Mouse (Mus musculus): ENCODE data around the gene Pygo1.

Gene Pygo1

GRCm38 (mm10) chr9:72925021-72925934 lies at the start of gene Pygo1:
Gene Pygo1, plus strand, starts transcription at chr9:72925645.
- peak; percentile 34 for DNase-seq

DNA sequence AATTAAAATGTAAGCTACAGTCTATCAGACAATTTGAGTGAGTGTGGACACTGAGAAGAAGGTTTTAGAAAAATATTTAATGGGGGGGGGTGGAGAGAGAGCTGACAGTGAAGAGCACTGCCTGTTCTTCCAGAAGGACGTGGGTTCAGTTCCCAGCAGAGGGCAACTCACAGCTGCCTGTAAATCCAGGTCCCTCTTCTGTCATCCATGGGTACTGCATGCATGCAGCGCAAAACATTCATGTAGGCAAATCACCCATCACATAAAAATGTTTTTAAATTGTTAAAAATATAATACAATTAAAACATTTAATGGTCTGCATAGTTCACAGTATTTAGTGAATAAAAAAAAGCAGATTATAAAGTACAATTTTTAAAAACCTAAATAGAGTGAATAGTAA lies 49.6 kb upstream of the Pygo1 start:
- DNase-seq, result no peak

- no peak for DNase-seq
These were observed 47.5 kb upstream of the Pygo1 start for GRCm38 (mm10) chr9:72877905-72878304.

- DNase-seq, result no peak
These were observed 46.8 kb upstream of the Pygo1 start for GRCm38 (mm10) chr9:72878656-72879055.

DNA sequence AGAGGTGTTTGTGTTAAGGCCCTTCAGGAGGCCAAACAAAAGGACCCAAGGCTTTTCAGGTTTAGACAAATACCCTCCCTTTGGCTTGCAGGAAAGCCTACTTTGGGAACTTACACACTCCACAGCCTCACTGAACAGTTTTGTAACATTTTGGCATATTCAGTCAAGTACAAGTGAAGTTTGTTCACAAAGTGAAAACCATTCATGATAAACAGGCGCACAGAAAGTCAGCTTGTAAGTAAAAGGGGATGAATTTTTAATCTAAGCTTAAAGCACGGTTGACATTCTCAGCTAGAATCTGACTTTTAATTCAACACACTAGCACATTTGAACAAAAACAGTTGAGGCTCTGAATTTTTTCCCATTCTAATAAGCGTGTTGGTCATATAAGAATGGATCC lies 45.8 kb upstream of the Pygo1 start:
- no peak for DNase-seq

GRCm38 (mm10) chr9:72880225-72880960 lies 45.1 kb upstream of the Pygo1 start:
- no peak for DNase-seq

GRCm38 (mm10) chr9:72881026-72881768 lies 44.2 kb upstream of the Pygo1 start:
- DNase-seq, result peak; percentile 25

- peak; percentile 13 for DNase-seq
These were observed 41.5 kb upstream of the Pygo1 start for GRCm38 (mm10) chr9:72883940-72884339.

DNA sequence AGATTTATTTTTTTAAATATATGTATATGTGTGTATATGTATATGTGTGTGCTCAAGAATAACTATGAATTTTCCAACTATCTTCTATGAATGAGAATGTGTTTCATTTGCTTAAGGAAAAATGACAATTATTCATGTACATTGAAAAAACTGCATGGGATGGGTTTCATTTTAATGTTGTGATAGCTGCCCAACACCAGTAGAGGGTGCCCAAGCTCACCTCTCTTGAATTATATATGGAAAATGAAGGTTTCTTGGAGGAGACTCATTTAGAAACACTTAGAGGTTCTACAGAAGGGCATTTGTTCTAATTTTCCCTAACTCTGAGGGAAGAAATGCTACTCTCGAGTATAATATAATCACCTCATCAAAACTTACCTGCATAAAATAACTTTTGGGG lies 35.7 kb upstream of the Pygo1 start:
- DNase-seq, result no peak

- no peak for DNase-seq
These were observed 34.9 kb upstream of the Pygo1 start for GRCm38 (mm10) chr9:72890499-72891085.

DNA sequence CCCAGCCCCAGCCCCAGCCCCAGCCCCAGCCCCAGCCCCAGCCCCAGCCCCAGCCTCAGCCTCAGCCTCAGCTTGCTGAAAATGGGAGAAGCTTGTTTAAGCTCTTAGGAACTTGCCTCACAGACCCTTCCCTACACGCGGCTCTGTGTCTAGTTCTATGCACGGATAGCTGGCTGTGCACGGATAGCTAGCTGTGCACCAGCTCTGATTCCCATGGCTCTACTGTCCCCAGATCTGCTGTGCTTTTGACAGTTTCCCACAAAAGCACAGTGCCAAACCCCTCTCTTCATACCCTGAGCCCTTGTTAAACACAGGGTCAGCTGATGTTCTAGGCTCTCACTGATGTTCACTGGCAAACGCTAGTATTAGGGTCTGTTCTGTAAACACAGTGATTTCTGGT lies 32.7 kb upstream of the Pygo1 start:
- DNase-seq, result no peak

DNA sequence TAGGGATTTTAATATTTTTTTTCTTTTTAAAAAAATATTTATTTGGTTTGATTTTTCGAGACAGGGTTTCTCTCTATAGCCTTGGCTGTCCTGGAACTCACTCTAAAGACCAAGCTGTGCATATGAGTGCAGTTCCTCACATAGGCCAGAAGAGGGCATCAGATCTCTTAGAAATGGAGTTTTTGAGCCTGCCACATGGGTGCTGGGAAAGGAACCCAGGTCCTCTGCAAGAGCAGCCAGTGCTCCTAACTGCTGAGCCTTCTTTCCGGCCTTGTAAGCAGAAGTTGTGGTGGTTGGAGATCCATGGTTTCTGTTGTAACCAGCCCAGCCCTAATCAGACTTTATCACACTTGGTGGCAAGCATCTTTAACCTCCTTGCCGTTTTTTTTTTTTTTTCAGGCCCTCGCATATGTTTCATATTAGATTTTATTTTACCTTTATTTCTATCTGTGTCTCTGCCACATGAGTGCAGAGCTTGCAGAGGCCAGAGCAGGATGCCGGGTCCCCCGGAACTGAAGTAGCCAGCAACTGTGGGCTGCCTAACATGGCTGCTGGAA lies 30.6 kb upstream of the Pygo1 start:
- no peak for DNase-seq

DNA sequence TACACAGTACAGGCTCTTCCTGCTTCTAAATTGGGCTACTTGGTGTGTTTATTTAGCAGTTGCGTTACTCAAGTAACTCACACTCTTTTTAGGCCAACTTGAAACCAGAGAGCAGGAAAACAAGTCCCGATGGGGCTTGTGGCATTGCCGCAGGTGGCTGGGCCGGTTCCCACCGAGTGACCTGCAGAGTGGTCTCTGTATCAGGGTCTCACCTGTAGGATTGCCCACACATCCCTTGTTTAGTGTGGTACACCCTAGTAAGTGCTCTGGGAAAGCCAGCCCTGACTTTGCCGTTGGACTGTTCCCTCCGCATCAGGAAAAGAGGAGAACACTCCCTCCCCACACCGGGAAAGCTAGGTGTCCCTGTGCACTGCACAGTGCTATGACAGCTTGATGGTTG lies 23.4 kb upstream of the Pygo1 start:
- no peak for DNase-seq

- no peak for DNase-seq
These were observed 22.8 kb upstream of the Pygo1 start for GRCm38 (mm10) chr9:72902611-72903010.

DNA sequence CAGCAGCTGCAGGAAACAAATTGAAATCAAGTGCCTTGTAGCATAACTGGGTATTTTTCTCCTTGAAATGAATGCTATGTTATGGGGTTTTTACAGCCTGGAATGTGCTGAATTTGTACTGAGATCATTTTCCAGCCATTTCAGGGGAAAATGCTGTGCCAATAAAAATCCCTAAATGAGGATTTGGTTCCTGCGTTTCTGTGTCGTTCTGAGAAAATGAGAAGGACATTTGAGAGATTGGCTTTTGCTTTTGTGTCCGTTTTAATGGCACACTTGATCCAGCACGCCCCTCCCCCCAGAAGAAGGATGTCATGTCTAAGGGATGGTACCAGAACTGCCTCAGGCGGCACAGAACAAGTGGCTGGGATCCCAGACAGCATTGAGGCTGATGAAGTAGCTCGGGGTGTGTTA lies 18.7 kb upstream of the Pygo1 start:
- DNase-seq, result no peak

DNA sequence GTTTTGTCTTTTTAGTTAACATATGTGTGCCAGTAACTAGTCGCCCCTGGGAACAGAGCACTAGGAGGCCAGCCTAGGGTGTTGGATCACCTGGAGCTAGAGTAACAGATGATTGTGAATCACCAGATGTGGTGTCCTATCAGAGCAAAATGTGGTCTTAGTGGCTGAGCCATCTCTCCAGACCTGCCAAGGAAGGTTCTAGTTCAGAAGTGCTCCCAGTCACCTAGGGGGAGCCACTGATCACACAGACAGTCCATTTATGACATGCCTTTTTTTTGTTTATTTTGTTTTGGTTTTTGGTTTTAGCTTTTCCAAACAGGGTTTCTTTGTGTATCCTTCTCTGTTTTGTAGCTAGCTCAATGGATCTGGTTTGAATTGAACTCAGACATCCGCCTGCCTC lies 14.1 kb upstream of the Pygo1 start:
- DNase-seq, result no peak

DNA sequence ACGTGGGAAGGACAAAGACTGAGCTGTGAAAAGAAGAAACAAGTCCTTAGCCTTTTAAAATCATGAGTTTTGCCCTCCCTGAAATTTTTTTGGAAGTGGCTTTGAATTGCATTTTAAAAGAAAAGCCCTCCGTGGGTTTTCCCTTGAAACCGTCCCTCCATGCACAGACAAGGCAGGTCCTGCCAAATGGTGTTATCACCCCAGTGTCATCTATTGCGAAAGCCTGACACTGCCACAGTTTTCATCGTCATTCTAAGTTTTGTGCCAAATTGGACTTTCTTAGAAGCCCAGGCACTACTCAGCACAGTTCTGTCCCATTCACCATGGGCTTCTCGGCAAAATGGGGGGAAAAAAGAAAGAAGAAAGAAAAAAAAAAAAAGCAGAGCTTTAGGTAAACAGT lies 11.9 kb upstream of the Pygo1 start:
- DNase-seq, result no peak

- no peak for DNase-seq
These were observed 9.7 kb upstream of the Pygo1 start for GRCm38 (mm10) chr9:72915728-72916127.

DNA sequence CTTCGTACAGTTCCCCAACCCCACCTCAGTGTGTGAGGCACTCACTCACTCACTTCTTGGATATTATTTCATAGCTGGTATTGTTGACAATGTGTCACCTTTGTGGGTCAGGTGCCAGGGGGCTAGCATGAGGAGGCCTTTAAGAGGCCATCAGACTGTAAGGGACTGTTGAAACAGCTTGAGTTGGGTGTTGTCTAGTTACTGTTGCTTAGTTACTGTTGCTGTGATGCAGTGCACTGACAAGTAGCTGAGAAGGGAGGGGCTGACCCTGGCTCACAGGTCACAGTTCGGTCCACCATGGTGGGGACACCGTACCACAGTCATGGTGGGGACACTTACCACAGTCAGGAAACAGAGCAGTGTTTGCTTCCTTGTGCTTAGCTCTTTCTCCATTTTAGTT lies 2.4 kb upstream of the Pygo1 start:
- no peak for DNase-seq

GRCm38 (mm10) chr9:72925935-72926258 lies 452 bp downstream of the Pygo1 start:
- no peak for DNase-seq

DNA sequence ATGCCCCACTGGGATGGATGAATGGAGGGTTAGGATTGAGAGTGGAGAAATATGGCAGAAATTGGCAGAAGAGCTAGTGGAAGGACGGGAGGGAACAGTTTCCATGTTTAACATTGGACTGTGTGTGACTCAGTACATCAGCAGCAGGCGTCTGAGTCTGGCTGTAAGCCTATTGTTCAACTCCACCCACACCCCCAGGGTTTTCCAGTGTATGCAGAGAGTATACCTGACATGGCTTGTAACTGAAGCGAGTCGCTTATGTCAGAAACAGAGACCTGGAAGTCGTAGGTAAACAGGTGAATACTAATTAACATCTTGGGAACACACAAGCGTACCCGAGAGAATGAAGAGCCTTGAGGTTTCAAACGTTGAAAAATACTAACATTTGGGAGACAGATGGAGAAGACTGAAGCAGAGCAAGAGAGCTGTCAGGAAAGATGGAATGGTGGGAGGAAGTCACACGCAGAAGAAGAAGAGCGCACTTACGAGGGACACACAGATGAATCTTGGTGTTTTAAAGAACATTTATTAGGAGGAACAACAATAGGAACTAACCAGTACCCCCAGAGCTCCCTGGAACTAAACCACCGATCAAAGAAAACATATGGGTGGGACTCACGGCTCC lies 5.8 kb downstream of the Pygo1 start:
- no peak for DNase-seq

DNA sequence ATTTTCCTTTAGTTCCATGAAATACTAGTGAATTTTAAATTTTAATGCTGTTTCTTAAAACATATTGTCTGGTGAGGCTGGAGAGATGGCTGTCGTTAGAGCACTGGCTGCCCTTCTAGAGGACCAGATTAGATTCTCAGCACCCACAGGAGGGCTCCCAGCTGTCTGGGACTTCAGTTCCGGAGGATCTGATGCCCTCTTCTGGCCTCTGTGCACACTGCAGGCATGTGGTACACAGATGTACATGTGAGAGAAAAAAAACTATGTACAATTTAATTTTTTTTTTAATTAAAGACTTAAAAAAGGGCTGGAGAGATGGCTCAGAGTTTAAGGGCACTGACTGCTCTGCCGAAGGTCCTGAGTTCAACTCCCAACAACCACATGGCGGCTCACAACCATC lies 9.9 kb downstream of the Pygo1 start:
- DNase-seq, result no peak
